Mouse (Mus musculus) neural tube, embryonic 12.5 days (tissue): ENCODE measurements around the gene Olfr1346. TPM values are rescaled to one million over a fixed set of nuclear protein-coding genes. Genes with fewer than 3 reads are reported as not detected.

ENCODE experiments used
- ATAC-seq: fragments of 200-750 bp; cut with Nextera tagmentation; 2 replicates; pipeline ENCODE4 v1.8.0; 2017; ENCODE audit warnings: low read depth, mild to moderate bottlenecking, moderate TSS enrichment, moderate library complexity; ENCODE audit not compliant: low FRiP score
- H3K27ac ChIP-seq: fragments of 300-500 bp; sonication (generic); 2 replicates; pipeline ENCODE4 v1.5.1; 2016
- H3K27me3 ChIP-seq: fragments of 300-500 bp; sonication (generic); replicated peaks from 2 replicates; pipeline ENCODE4 v1.6.1; 2016; ENCODE audit warnings: mild to moderate bottlenecking
- H3K36me3 ChIP-seq: fragments of 300-500 bp; sonication (generic); 2 replicates; pipeline ENCODE4 v1.6.1; 2016; ENCODE audit warnings: mild to moderate bottlenecking
- H3K4me1 ChIP-seq: fragments of 300-500 bp; sonication (generic); 2 replicates; pipeline ENCODE4 v1.6.1; 2016
- H3K4me2 ChIP-seq: fragments of 300-500 bp; sonication (generic); replicated peaks from 2 replicates; pipeline ENCODE4 v1.6.1; 2016; ENCODE audit warnings: mild to moderate bottlenecking
- H3K4me3 ChIP-seq: fragments of 300-500 bp; sonication (generic); 2 replicates; pipeline ENCODE4 v1.5.1; 2016
- H3K9ac ChIP-seq: fragments of 300-500 bp; sonication (generic); 2 replicates; pipeline ENCODE4 v1.6.1; 2016; ENCODE audit warnings: mild to moderate bottlenecking
- H3K9me3 ChIP-seq: fragments of 300-500 bp; sonication (generic); 2 replicates; pipeline ENCODE4 v1.6.1; 2016; ENCODE audit warnings: mild to moderate bottlenecking
- WGBS: fragments of 180-500 bp; shearing (Covaris S2); methylation state at CpG from one replicate; pipeline ENCODE4 v1.1.7; 2016; 5-methylcytosine and 5-hydroxymethylcytosine counted together
- polyA plus RNA-seq: library from polyadenylated mRNA; unstranded; fragments of >200 nt; fragmentation: Nextera tagmentation; extraction: Ambion mirVana; gene quantifications from 2 replicates; pipeline ENCODE4 v1.2.1, GENCODE M21; 2016

Olfr1346 gene
- polyA plus RNA-seq, 1 experiment from 2014 or later: not detected

DNA sequence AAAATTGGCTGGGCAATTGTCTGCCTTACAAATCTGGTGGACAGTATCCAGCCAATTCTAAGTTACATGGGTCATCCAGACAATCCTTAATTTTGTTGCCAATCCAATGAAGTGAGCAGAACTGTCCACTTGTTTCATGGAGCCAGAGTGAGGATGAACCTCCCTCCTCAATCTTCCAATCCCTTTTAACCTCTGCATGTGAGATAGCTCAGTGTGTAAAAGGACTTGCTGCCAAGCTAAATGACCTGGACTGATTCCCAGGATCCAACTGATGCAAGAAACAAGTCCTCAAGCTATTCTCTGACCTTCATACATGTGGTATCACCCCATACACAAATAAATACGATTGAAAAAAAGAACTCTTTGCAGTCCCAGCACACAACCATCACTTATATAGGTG is 54.8 kb downstream of the Olfr1346 start:
- H3K4me3 ChIP-seq: no peak overlapping the region
- no peak overlapping the region for H3K9ac ChIP-seq
- H3K27me3 ChIP-seq: no peaks in the 10 kb centered on the region
- no peak for ATAC-seq
- no peak overlapping the region for H3K27ac ChIP-seq
- H3K9me3 ChIP-seq: peaks cover 7% of the 10 kb centered on the region; the same call in 1 of the 2 replicates
- no peak overlapping the region for H3K4me2 ChIP-seq
- H3K36me3 ChIP-seq: no peaks in the 10 kb centered on the region
- no peaks in the 10 kb centered on the region for H3K4me1 ChIP-seq
- 51% methylated on average over 1 of the region's 1 CpGs for WGBS

GRCm38 (mm10) chr7:6522850-6523249 is 55.9 kb downstream of the Olfr1346 start, which contains the start of gene Olfr1349:
Gene Olfr1349 (minus strand): TSS chr7:6522950.
- ATAC-seq: no peak

DNA sequence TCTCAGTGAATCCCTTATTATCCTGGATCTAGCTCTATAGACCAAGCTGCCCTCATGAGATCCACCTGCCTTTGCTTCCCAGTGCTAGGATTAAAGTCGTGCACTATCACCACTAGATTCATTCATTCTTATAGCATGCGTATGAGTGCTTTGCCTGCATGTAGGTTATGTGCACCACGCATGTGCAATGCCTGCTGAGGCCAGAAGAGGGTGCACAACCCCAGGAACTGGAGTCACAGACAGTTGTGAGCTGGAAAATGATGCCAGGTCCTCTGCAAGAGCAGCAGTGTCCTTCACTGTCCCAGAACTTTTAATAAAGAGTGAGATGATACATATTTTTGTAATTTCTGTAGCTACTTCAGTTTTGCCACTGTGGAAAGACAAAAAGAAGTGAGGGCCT is 58.1 kb downstream of the Olfr1346 start:
- H3K4me3 ChIP-seq: no peak overlapping the region
- ATAC-seq: no peak
- 59% methylated on average over 3 of the region's 3 CpGs for WGBS
- no peaks in the 10 kb centered on the region for H3K4me1 ChIP-seq
- H3K4me2 ChIP-seq: no peak overlapping the region
- H3K36me3 ChIP-seq: no peaks in the 10 kb centered on the region
- H3K27me3 ChIP-seq: no peaks in the 10 kb centered on the region
- 0 out of 2 replicates have a peak, but pooled peaks cover 2% of the 10 kb centered on the region for H3K9me3 ChIP-seq
- no peak overlapping the region for H3K27ac ChIP-seq
- no peak overlapping the region for H3K9ac ChIP-seq

More at GRCm38 (mm10) chr7:6522850-6523249, 55.9 kb downstream of the Olfr1346 start, which contains the start of gene Olfr1349:
- H3K27ac ChIP-seq: no peak within 1 kb of the TSS
- no peak within 1 kb of the TSS for H3K9ac ChIP-seq
- H3K4me1 ChIP-seq: no peaks in the 10 kb centered on the region
- H3K9me3 ChIP-seq: peaks cover 2% of the 10 kb centered on the region; the same call in 1 of the 2 replicates
- no peak within 1 kb of the TSS for H3K4me3 ChIP-seq
- H3K36me3 ChIP-seq: no peaks in the 10 kb centered on the region
- no peaks in the 10 kb centered on the region for H3K27me3 ChIP-seq
- WGBS: 84% methylated on average over 5 of the region's 5 CpGs
- no peak within 1 kb of the TSS for H3K4me2 ChIP-seq

- WGBS: 67% methylated on average over 5 of the region's 5 CpGs
- H3K36me3 ChIP-seq: no peaks in the 10 kb centered on the region
- no peak for ATAC-seq
- no peak overlapping the region for H3K4me3 ChIP-seq
- 0 out of 2 replicates have a peak, but pooled peaks cover 2% of the 10 kb centered on the region for H3K9me3 ChIP-seq
- H3K4me1 ChIP-seq: no peaks in the 10 kb centered on the region
- H3K9ac ChIP-seq: no peak overlapping the region
- H3K27me3 ChIP-seq: no peaks in the 10 kb centered on the region
- no peak overlapping the region for H3K27ac ChIP-seq
- no peak overlapping the region for H3K4me2 ChIP-seq
Observed at GRCm38 (mm10) chr7:6526141-6526540, 59.2 kb downstream of the Olfr1346 start.

Other genes starting within 250 kb of the Olfr1346 start
- gene Zscan5b, start 244.8 kb upstream of the Olfr1346 start, polyA plus RNA-seq: not detected in 2 replicates
- not detected in 2 replicates for gene Epp13, start 214.4 kb upstream of the Olfr1346 start, polyA plus RNA-seq
- 15.1 and 15.4 TPM in 2 replicates for gene Zfp667, start 180.5 kb upstream of the Olfr1346 start, polyA plus RNA-seq
- gene Zfp583, start 135.8 kb upstream of the Olfr1346 start, polyA plus RNA-seq: 8.0 and 10.1 TPM in 2 replicates
- gene Gm3854, start 123.3 kb upstream of the Olfr1346 start, polyA plus RNA-seq: 3.7 and 5.2 TPM in 2 replicates
- gene Zfp78, start 103.8 kb upstream of the Olfr1346 start, polyA plus RNA-seq: 2.0 and 3.1 TPM in 2 replicates
- gene Zfp28, start 83.8 kb upstream of the Olfr1346 start, polyA plus RNA-seq: 15.5 and 15.6 TPM in 2 replicates
- 1.5 and 1.7 TPM in 2 replicates for gene Smim17, start 68.4 kb upstream of the Olfr1346 start, polyA plus RNA-seq
- not detected in 2 replicates for gene Gm20715, start 56.8 kb upstream of the Olfr1346 start, polyA plus RNA-seq
- gene Olfr1344, start 28.4 kb upstream of the Olfr1346 start, polyA plus RNA-seq: not detected in 2 replicates
- not detected in 2 replicates for gene Olfr1336, start 10.9 kb upstream of the Olfr1346 start, polyA plus RNA-seq
- gene Olfr5, start 19.8 kb downstream of the Olfr1346 start, polyA plus RNA-seq: not detected in 2 replicates
- not detected in 2 replicates for gene Olfr1347, start 32.7 kb downstream of the Olfr1346 start, polyA plus RNA-seq
- not detected in 2 replicates for gene Olfr1348, start 41.6 kb downstream of the Olfr1346 start, polyA plus RNA-seq
- not detected in 2 replicates for gene Olfr1349, start 55.8 kb downstream of the Olfr1346 start, polyA plus RNA-seq
- gene Olfr1350, start 97.7 kb downstream of the Olfr1346 start, polyA plus RNA-seq: not detected in 2 replicates
- 1.1 and 1.5 TPM in 2 replicates for gene Zim1, start 229.3 kb downstream of the Olfr1346 start, polyA plus RNA-seq